Mouse (Mus musculus) CH12F3 (cell line): ENCODE measurements around the gene Tspan13.

ENCODE experiments used
- in situ Hi-C: fragments of 300-500 bp; cut with MboI; formaldehyde crosslinking; loops from 2 replicates; pipeline ENCODE4 v1.14.3; 2020; ENCODE audit warnings: low sequenced_read_pairs

Tspan13 gene

GRCm38 (mm10) chr12:35979625-35980024, 62.7 kb downstream of the Tspan13 start:
- in situ Hi-C loops, result no loop called here

GRCm38 (mm10) chr12:35977633-35978246, 64.6 kb downstream of the Tspan13 start:
- in situ Hi-C loops, result no loop called here

- in situ Hi-C loops, result no loop called here
Observed at GRCm38 (mm10) chr12:35975898-35976297, 66.4 kb downstream of the Tspan13 start.

- in situ Hi-C loops, result no loop called here
Observed at GRCm38 (mm10) chr12:35966768-35967141, 75.5 kb downstream of the Tspan13 start.

- in situ Hi-C loops, result no loop called here
Observed at GRCm38 (mm10) chr12:35966098-35966767, 76.1 kb downstream of the Tspan13 start.
